In the genomic region with DNA sequence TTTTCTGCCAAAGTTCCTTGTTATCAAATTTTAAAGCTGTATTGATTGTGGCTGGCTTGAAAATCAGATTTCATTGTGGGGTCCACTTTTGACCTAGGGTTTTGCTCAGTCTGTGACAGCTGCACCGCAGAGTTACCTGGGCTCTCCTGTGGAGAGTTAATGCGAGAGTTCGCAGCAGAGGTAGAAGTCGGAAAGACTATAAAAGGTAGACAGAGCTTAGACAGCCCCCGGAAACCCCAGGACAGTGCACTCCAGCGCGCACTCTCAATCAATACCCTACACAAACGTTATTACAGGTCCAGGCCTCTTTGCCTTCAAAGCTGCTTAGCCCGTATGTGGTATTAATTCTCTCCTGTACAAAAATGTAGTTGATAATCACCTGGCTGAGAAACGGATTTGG, we compare ENCODE assay signal across 10 mouse cellular contexts.
"Had no signal": no experiment of that assay in that cellular context is flagged by ENCODE, and none has a peak within 500 bp of the region (broad histone marks: within the 10 kb centered on the region; RNA-seq: fewer than 3 reads in every experiment).

No protein-coding gene starts in this region.

- H3K4me1 ChIP-seq: kidney, embryonic 15.5 days; limb, embryonic 13.5 days had no signal

- H3K4me3 ChIP-seq: kidney, embryonic 15.5 days; limb, embryonic 13.5 days; myocyte had no signal

- H3K27ac ChIP-seq: kidney, embryonic 15.5 days; limb, embryonic 13.5 days; liver, embryonic 14.5 days had no signal

- H3K9me3 ChIP-seq: kidney, embryonic 15.5 days; limb, embryonic 13.5 days had no signal

- H3K36me3 ChIP-seq: kidney, embryonic 15.5 days; limb, embryonic 13.5 days had no signal

- H3K27me3 ChIP-seq: kidney, embryonic 15.5 days; limb, embryonic 13.5 days had no signal

- H3K9ac ChIP-seq: kidney, embryonic 15.5 days; limb, embryonic 13.5 days; liver, embryonic 14.5 days had no signal

- DNase-seq: kidney, postnatal 14 days; lung, adult 18-20 months; right cerebral cortex, postnatal 4 days; spleen, adult 18-20 months; thymus, adult 18-20 months; thymus, postnatal 14 days had no signal

- H3K4me2 ChIP-seq: kidney, embryonic 15.5 days; limb, embryonic 13.5 days had no signal
